Mouse (Mus musculus) stomach, embryonic 16.5 days (tissue): Measurements from ENCODE around the gene Sppl2c. TPM values are rescaled to one million over a fixed set of nuclear protein-coding genes. Genes with fewer than 3 reads are reported as not detected.

ENCODE experiments used
- polyA plus RNA-seq: library from polyadenylated mRNA; unstranded; fragments of >200 nt; fragmentation: Nextera tagmentation; extraction: Ambion mirVana; gene quantifications from 2 replicates; pipeline ENCODE4 v1.2.1, GENCODE M21; 2015

Sppl2c gene
- polyA plus RNA-seq, 1 experiment from 2014 or later = not detected

Other genes with a start within 250 kb of the Sppl2c start
- gene Nsf, start 232.3 kb upstream of the Sppl2c start, polyA plus RNA-seq = 46.2 and 47.3 TPM in 2 replicates
- gene Arf2, start 219.6 kb upstream of the Sppl2c start, polyA plus RNA-seq = 56.8 and 59.8 TPM in 2 replicates
- 0.09 and 0.17 TPM in 2 replicates for gene Crhr1, start 53.5 kb upstream of the Sppl2c start, polyA plus RNA-seq
- gene Mapt, start 45.1 kb downstream of the Sppl2c start, polyA plus RNA-seq = 13.9 and 18.7 TPM in 2 replicates